Mouse (Mus musculus): Measurements from ENCODE around the gene Ptpn11. TPM values are rescaled to one million over a fixed set of nuclear protein-coding genes. Genes with fewer than 3 reads are reported as not detected.
"Not testable (repeated sequence)": the region's sequence is repeated elsewhere in the genome, so short reads cannot be mapped to it uniquely, and the experiment has no call there.

Gene Ptpn11
- polyA plus RNA-seq, 1 experiment = 17.3 TPM

DNA sequence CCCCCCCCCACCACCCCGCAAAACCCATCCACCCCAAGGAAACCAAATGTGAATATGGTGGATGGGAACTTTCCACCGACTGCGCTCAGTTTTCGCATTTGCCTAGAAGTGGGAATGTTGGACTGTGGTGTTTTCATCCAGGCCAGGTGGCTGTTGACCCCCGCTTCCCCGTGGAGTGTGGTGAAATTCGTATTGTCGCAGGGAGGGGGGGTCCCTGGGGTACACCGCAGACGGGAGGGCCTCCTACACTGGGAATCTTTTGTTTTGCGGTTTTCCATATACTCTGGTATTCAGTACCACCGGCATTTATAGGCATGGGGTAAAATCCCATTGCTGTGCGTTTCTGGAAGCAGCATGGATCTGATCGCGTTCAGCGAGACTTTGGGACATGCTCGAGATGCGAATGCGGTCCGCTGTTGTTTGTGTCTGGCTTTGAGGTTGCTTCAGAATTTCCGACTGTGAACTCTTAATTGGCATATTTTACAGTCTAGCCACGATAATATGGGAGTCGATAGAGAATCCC is 30.2 kb upstream of the Ptpn11 start:
- Histone ChIP-seq H3K27me3 (ENCODE audit: control insufficient read depth, insufficient read depth, low read length) (no peaks in the 10 kb centered on the region), H3K27ac (ENCODE audit: insufficient read depth, low read length) (no peak overlapping the region), H3K4me1 (ENCODE audit: control insufficient read depth, insufficient read depth, insufficient read length) (peaks cover 2% of the 10 kb centered on the region; the same call in 1 of the 2 replicates), H3K4me3 (ENCODE audit: extremely low read depth, insufficient read depth, insufficient read length) (no peak overlapping the region), H3K36me3 (ENCODE audit: control insufficient read depth, insufficient read depth, low read length) (no peaks in the 10 kb centered on the region)
- TF ChIP-seq CTCF (IDR thresholded peaks at IDR 0.05; ENCODE audit: extremely low read depth, insufficient read depth, insufficient read length, insufficient replicate concordance) (no peak), POLR2A (IDR thresholded peaks at IDR 0.05; ENCODE audit: low read depth, low read length) (no peak)
- DNase-seq (ENCODE audit: low read depth in 1 of 2, low spot score in 2 of 2) = no peak
- WGBS = 40% methylated on average over 22 of the region's 23 CpGs

DNA sequence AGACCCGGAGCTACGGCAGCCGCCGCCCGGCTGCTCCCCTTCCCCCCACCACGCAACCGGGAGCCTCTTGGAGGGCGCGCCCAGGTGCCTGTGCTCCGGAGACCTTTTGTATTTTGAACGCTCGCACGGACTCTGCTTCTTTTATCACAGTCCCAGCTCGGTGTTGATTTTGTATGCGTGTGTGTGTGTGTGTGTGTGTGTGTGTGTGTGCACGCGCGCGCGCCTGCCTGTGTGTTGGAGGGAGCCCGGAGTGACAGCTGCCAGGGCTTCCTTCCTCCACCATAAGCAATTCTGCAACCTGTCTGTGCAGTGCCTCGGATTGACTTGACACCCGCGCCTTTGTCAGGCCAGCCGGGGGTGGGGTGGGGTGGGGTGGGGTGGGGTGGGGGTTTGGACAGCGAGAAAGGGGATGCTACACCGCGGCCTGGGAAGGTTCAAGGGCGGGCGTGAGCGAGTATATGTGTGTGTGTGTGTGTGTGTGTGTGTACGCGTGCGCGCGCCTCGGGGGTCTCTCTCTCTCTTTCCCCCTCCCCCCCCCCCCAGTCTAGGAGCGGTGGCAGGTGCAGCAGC is 29.6 kb upstream of the Ptpn11 start:
- under 1% methylated on average over 28 of the region's 38 CpGs for WGBS
- peak overlapping the region; percentile 62 for H3K27ac ChIP-seq (ENCODE audit: insufficient read depth, low read length)
- H3K27me3 ChIP-seq (ENCODE audit: control insufficient read depth, insufficient read depth, low read length) = no peaks in the 10 kb centered on the region
- H3K4me1 ChIP-seq (ENCODE audit: control insufficient read depth, insufficient read depth, insufficient read length) = peaks cover 2% of the 10 kb centered on the region; the same call in 1 of the 2 replicates
- peak; percentile 9 to 22 for DNase-seq (ENCODE audit: low read depth in 1 of 2, low spot score in 2 of 2)
- H3K36me3 ChIP-seq (ENCODE audit: control insufficient read depth, insufficient read depth, low read length) = no peaks in the 10 kb centered on the region
- TF ChIP-seq POLR2A (IDR thresholded peaks at IDR 0.05; ENCODE audit: low read depth, low read length) (no peak), CTCF (IDR thresholded peaks at IDR 0.05; ENCODE audit: extremely low read depth, insufficient read depth, insufficient read length, insufficient replicate concordance) (no peak)
- H3K4me3 ChIP-seq (ENCODE audit: extremely low read depth, insufficient read depth, insufficient read length) = peak overlapping the region; percentile 67

DNA sequence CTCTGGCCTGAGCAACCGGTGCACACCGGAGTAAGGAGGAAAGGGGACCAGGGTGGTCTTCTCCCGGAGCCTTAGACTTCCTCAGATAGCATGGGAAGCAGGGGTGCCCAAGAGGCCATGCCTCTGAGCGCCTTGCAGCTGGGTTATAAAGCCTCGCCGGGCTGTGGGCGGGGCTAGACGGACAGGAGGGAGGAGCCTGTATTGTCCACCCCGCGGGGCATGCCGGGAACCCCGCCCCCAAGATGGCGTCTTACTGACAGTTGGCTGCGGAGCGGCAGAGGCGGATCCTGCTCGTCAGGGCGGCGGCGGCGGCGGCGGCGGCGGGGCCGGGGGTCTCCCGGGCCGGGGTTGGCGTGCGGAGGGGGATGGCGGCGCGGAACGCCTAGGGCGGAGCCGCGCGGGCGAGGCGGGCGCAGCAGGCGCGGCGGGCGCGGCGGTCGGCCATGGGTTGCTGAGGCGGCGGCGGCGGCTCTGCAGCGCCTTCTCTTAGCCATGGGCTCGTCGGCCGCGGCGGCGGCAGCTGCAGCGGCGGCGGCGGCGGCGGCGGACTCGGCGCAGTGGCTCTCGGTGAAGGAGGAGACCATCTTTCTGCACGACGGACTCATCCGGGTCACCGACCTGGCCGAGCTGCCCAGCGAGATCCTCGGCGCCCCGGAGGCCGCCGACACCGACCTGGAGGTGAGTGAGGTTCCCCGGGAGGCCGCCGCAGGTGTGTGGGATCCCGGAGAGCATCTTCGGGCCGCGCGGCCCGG is 29.0 kb upstream of the Ptpn11 start, which contains the start of gene Hectd4:
Gene Hectd4, plus strand, starts transcription at position 240 of the 752 bp plus-strand sequence.
- no peaks in the 10 kb centered on the region for H3K27me3 ChIP-seq (ENCODE audit: control insufficient read depth, insufficient read depth, low read length)
- H3K4me1 ChIP-seq (ENCODE audit: control insufficient read depth, insufficient read depth, insufficient read length) = peaks cover 2% of the 10 kb centered on the region; the same call in 1 of the 2 replicates
- peak; percentile 41 for TF ChIP-seq POLR2A (IDR thresholded peaks at IDR 0.05; ENCODE audit: low read depth, low read length)
- TF ChIP-seq CTCF (IDR thresholded peaks at IDR 0.05; ENCODE audit: extremely low read depth, insufficient read depth, insufficient read length, insufficient replicate concordance) = no peak
- H3K27ac ChIP-seq (ENCODE audit: insufficient read depth, low read length) = peak within 1 kb of the TSS; percentile 62
- DNase-seq (ENCODE audit: low read depth in 1 of 2, low spot score in 2 of 2) = peak; percentile 81 to 98
- peak within 1 kb of the TSS; percentile 67 for H3K4me3 ChIP-seq (ENCODE audit: extremely low read depth, insufficient read depth, insufficient read length)
- 3% methylated on average over 76 of the region's 90 CpGs for WGBS
- H3K36me3 ChIP-seq (ENCODE audit: control insufficient read depth, insufficient read depth, low read length) = no peaks in the 10 kb centered on the region

DNA sequence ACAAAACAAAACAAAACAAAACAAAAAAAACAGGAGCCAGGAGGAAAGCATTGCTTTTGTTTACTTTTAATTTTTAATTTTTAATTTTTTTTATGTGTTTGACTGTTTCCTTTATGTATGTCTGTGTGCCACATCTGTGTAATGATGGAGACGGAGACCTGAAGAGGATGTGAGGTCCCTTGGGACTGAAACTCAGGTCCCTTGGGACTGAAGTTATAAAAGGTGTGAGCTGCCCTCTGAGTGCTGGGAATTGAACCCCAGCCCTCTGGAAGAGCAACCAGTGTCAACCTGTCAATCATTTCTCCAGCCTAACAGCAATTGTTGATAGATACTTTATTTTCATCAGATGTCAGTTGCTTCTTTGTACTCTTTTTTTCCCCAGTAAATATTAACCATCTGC is 28.0 kb upstream of the Ptpn11 start:
- WGBS = 37% methylated on average over 1 of the region's 1 CpGs
- Histone ChIP-seq H3K27ac (ENCODE audit: insufficient read depth, low read length) (no peak overlapping the region), H3K36me3 (ENCODE audit: control insufficient read depth, insufficient read depth, low read length) (no peaks in the 10 kb centered on the region), H3K27me3 (ENCODE audit: control insufficient read depth, insufficient read depth, low read length) (no peaks in the 10 kb centered on the region), H3K4me3 (ENCODE audit: extremely low read depth, insufficient read depth, insufficient read length) (no peak overlapping the region), H3K4me1 (ENCODE audit: control insufficient read depth, insufficient read depth, insufficient read length) (peaks cover 2% of the 10 kb centered on the region; the same call in 1 of the 2 replicates)
- peak; percentile 17 to 27 for DNase-seq (ENCODE audit: low read depth in 1 of 2, low spot score in 2 of 2)
- no peak for TF ChIP-seq CTCF (IDR thresholded peaks at IDR 0.05; ENCODE audit: extremely low read depth, insufficient read depth, insufficient read length, insufficient replicate concordance)
- TF ChIP-seq POLR2A (IDR thresholded peaks at IDR 0.05; ENCODE audit: low read depth, low read length) = no peak

DNA sequence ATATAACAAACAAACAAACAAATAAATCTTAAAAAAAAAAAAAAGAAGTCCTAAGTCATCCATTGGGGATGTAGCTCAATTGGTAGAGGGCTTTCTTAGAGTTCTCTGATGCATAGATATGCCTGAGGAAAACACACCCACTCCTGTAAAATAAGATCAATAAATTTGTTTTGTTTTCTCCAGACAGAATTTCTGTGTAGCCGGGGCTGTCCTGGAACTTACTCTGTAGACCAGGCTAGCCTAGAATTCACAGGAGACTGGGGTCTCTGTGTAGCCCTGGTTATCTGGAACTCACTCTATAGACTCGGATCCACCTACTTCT is 26.1 kb upstream of the Ptpn11 start:
- TF ChIP-seq CTCF (IDR thresholded peaks at IDR 0.05; ENCODE audit: extremely low read depth, insufficient read depth, insufficient read length, insufficient replicate concordance) = no peak
- TF ChIP-seq POLR2A (IDR thresholded peaks at IDR 0.05; ENCODE audit: low read depth, low read length) = no peak
- H3K36me3 ChIP-seq (ENCODE audit: control insufficient read depth, insufficient read depth, low read length) = peaks cover under 1% of the 10 kb centered on the region
- H3K27ac ChIP-seq (ENCODE audit: insufficient read depth, low read length) = no peak overlapping the region
- WGBS = 91% methylated on average over 2 of the region's 2 CpGs
- peaks cover 2% of the 10 kb centered on the region; the same call in 1 of the 2 replicates for H3K4me1 ChIP-seq (ENCODE audit: control insufficient read depth, insufficient read depth, insufficient read length)
- DNase-seq (ENCODE audit: low read depth in 1 of 2, low spot score in 2 of 2) = no peak
- no peak overlapping the region for H3K4me3 ChIP-seq (ENCODE audit: extremely low read depth, insufficient read depth, insufficient read length)
- no peaks in the 10 kb centered on the region for H3K27me3 ChIP-seq (ENCODE audit: control insufficient read depth, insufficient read depth, low read length)

DNA sequence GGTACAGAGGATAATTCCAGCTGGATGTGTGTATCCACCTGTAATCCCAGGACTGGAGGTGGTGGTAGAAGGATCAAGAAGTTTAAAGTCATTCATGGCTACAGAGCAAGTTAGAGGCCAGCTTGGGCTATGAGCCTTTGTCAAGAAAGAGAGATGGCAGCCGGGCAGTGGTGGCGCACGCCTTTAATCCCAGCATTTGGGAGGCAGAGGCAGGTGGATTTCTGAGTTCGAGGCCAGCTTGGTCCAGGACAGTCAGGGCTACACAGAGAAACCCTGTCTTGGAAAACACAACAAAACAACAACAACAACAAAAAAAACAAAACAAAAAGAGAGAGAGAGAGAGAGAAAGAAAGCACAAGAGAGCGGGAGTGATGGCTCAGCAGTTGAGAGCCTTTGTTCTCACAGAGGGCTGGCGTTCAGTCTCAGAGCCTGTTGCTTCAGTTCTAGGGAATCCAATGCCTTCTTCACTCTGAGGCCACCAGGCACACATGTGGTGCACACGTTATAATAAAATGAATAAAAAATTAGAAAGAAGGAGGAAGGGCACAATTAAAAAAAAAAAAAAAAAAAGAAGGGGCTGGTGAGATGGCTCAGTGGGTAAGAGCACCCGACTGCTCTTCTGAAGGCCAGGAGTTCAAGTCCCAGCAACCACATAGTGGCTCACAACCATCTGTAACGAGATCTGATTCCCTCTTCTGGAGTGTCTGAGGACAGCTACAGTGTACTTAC is 25.6 kb upstream of the Ptpn11 start:
- peak overlapping the region; percentile 50; the same call in 1 of the 2 replicates for H3K27ac ChIP-seq (ENCODE audit: insufficient read depth, low read length)
- not testable (repeated sequence) for DNase-seq (ENCODE audit: low read depth in 1 of 2, low spot score in 2 of 2); H3K27me3 ChIP-seq (ENCODE audit: control insufficient read depth, insufficient read depth, low read length); H3K4me1 ChIP-seq (ENCODE audit: control insufficient read depth, insufficient read depth, insufficient read length); H3K4me3 ChIP-seq (ENCODE audit: extremely low read depth, insufficient read depth, insufficient read length); H3K36me3 ChIP-seq (ENCODE audit: control insufficient read depth, insufficient read depth, low read length)
- whole genome bisulfite sequencing = 88% methylated on average over 9 of the region's 9 CpGs

Measured in spleen, adult 2 months (tissue).